Mouse (Mus musculus) MEL (cell line): ENCODE results near the gene Hoxc4. TPM values are rescaled to one million over a fixed set of nuclear protein-coding genes. Genes with fewer than 3 reads are reported as not detected.

ENCODE experiments used
- DNase-seq: peaks from one replicate; pipeline ENCODE4 v3.0.0; 2011; ENCODE audit warnings: low read depth, low spot score
- H3K27ac ChIP-seq: 2 replicates; pipeline ENCODE4 v1.5.1; 2012; ENCODE audit warnings: low read depth, mild to moderate bottlenecking, control low read depth, low read length, moderate library complexity; ENCODE audit not compliant: control insufficient read depth
- H3K27me3 ChIP-seq, 2 experiments: fragments of 150-350 bp in 1 of 2; sonication (generic) in 1 of 2; 2 replicates each; pipeline ENCODE4 v1.6.1; 2012; ENCODE audit warnings: low read length in 2 of 2, mild to moderate bottlenecking in 2 of 2, improper control_type of control experiment in 1 of 2, moderate library complexity in 1 of 2; ENCODE audit not compliant: insufficient read depth in 2 of 2, control insufficient read depth in 1 of 2
- H3K36me3 ChIP-seq, 2 experiments: 2 replicates each; pipeline ENCODE4 v1.6.1; 2012 to 2014; ENCODE audit warnings: low read length in 2 of 2, improper control_type of control experiment in 1 of 2, inconsistent platforms in 1 of 2, mild to moderate bottlenecking in 1 of 2; ENCODE audit not compliant: insufficient read depth in 2 of 2, control insufficient read depth in 1 of 2
- H3K4me1 ChIP-seq, 2 experiments: fragments of 150-350 bp in 1 of 2; sonication (generic) in 1 of 2; 2 replicates each; pipeline ENCODE4 v1.6.1; 2012; ENCODE audit warnings: low read length in 2 of 2, improper control_type of control experiment in 1 of 2, mild to moderate bottlenecking in 1 of 2; ENCODE audit not compliant: insufficient read depth in 2 of 2, control insufficient read depth in 1 of 2
- H3K4me3 ChIP-seq, 2 experiments: fragments of 150-350 bp in 1 of 2; sonication (generic) in 1 of 2; 2 replicates each; pipeline ENCODE4 v1.5.1; 2012; ENCODE audit warnings: low read depth in 2 of 2, low read length in 2 of 2, mild to moderate bottlenecking in 2 of 2, moderate library complexity in 2 of 2, control low read depth in 1 of 2, improper control_type of control experiment in 1 of 2; ENCODE audit not compliant: control insufficient read depth in 1 of 2, insufficient read depth in 1 of 2
- H3K79me2 ChIP-seq: 2 replicates; pipeline ENCODE4 v1.6.1; 2012; ENCODE audit warnings: mild to moderate bottlenecking, low read length, moderate library complexity; ENCODE audit not compliant: control insufficient read depth, poor library complexity, insufficient read depth
- H3K9ac ChIP-seq: 2 replicates; pipeline ENCODE4 v1.6.1; 2012; ENCODE audit warnings: low read depth, mild to moderate bottlenecking, control low read depth, low read length, moderate library complexity; ENCODE audit not compliant: control insufficient read depth, poor library complexity, severe bottlenecking
- H3K9me3 ChIP-seq: fragments of 150-350 bp; sonication (generic); replicated peaks from 2 replicates; pipeline ENCODE4 v1.6.1; 2012; ENCODE audit warnings: mild to moderate bottlenecking, low read length, improper control_type of control experiment, moderate library complexity; ENCODE audit not compliant: insufficient read depth
- CHD2 ChIP-seq: IDR thresholded peaks from 2 replicates; pipeline ENCODE4 v1.6.1; 2011; ENCODE audit warnings: low read length, improper control_type of control experiment
- E2F4 ChIP-seq: IDR thresholded peaks from 2 replicates; pipeline ENCODE4 v1.6.1; 2011; ENCODE audit warnings: low read depth, low read length, improper control_type of control experiment, borderline replicate concordance
- JUND ChIP-seq: IDR thresholded peaks from 2 replicates; pipeline ENCODE4 v1.6.1; 2011; ENCODE audit warnings: low read depth, mild to moderate bottlenecking, improper control_type of control experiment, low read length
- MAX ChIP-seq: IDR thresholded peaks from 2 replicates; pipeline ENCODE4 v1.6.1; 2011; ENCODE audit warnings: low read length, improper control_type of control experiment
- MEF2A ChIP-seq: IDR thresholded peaks from 2 replicates; pipeline ENCODE4 v1.6.1; 2014; ENCODE audit warnings: low read depth, mild to moderate bottlenecking, inconsistent platforms, low read length, improper control_type of control experiment; ENCODE audit not compliant: poor library complexity, insufficient replicate concordance, severe bottlenecking; ENCODE audit errors: extremely low read depth
- MYB ChIP-seq: IDR thresholded peaks from 2 replicates; pipeline ENCODE4 v1.6.1; 2011; ENCODE audit warnings: mild to moderate bottlenecking, low read depth, low read length, improper control_type of control experiment
- NRF1 ChIP-seq: IDR thresholded peaks from 2 replicates; pipeline ENCODE4 v1.6.1; 2014; ENCODE audit warnings: low read depth, mild to moderate bottlenecking, inconsistent platforms, low read length, improper control_type of control experiment, moderate library complexity; ENCODE audit not compliant: poor library complexity, insufficient read depth, severe bottlenecking
- POLR2AphosphoS5 ChIP-seq: IDR thresholded peaks from 2 replicates; pipeline ENCODE4 v1.6.1; 2012; ENCODE audit warnings: low read depth, borderline replicate concordance, mild to moderate bottlenecking, inconsistent platforms, low read length, moderate library complexity, mixed read lengths
- RAD21 ChIP-seq: IDR thresholded peaks from 2 replicates; pipeline ENCODE4 v1.6.1; 2011; ENCODE audit warnings: mild to moderate bottlenecking, low read depth, low read length, improper control_type of control experiment
- RCOR1 ChIP-seq: IDR thresholded peaks from 2 replicates; pipeline ENCODE4 v1.6.1; 2012; ENCODE audit warnings: low read depth, mild to moderate bottlenecking, inconsistent platforms, low read length, improper control_type of control experiment
- TAL1 ChIP-seq: IDR thresholded peaks from 2 replicates; pipeline ENCODE4 v1.6.1; 2012; ENCODE audit warnings: mild to moderate bottlenecking, inconsistent platforms, low read length, moderate library complexity, mixed read lengths
- TBP ChIP-seq: IDR thresholded peaks from 2 replicates; pipeline ENCODE4 v1.8.0; 2011; ENCODE audit warnings: low read depth, low read length, improper control_type of control experiment
- USF1 ChIP-seq: IDR thresholded peaks from 2 replicates; pipeline ENCODE4 v1.6.1; 2014; ENCODE audit warnings: low read depth, mild to moderate bottlenecking, inconsistent platforms, low read length, improper control_type of control experiment, moderate library complexity
- ZKSCAN1 ChIP-seq: IDR thresholded peaks from 2 replicates; pipeline ENCODE4 v1.6.1; 2012; ENCODE audit warnings: low read depth, mild to moderate bottlenecking, inconsistent platforms, low read length, improper control_type of control experiment, moderate library complexity
- ZMIZ1 ChIP-seq: IDR thresholded peaks from 2 replicates; pipeline ENCODE4 v1.6.1; 2012; ENCODE audit warnings: low read depth, mild to moderate bottlenecking, inconsistent platforms, low read length, improper control_type of control experiment, moderate library complexity
- ZNF384 ChIP-seq: IDR thresholded peaks from 2 replicates; pipeline ENCODE4 v1.6.1; 2012; ENCODE audit warnings: low read depth, mild to moderate bottlenecking, inconsistent platforms, low read length, improper control_type of control experiment
- polyA plus RNA-seq, 2 experiments: library from polyadenylated mRNA; stranded (reverse) in 1 of 2; unstranded in 1 of 2; fragments of >175 nt in 1 of 2; fragments of >200 nt in 1 of 2; gene quantifications; 2 replicates each; pipeline versions ENCODE4 v1.2.1 to v1.2.4; 2012; ENCODE audit warnings: low replicate concordance in 2 of 2, low read depth in 1 of 2; ENCODE audit not compliant: insufficient read length in 2 of 2, insufficient read depth in 1 of 2, missing spikeins in 1 of 2
- total RNA-seq: library from RNA; depleted of rRNA; stranded (reverse); fragments of 300-350 nt; gene quantifications from 2 replicates; pipeline ENCODE4 v1.2.3, GENCODE M21; 2012

The Hoxc4 gene
- total and polyA plus RNA-seq, 3 experiments: 2.6 to 9.4 TPM; not detected in 1

DNA sequence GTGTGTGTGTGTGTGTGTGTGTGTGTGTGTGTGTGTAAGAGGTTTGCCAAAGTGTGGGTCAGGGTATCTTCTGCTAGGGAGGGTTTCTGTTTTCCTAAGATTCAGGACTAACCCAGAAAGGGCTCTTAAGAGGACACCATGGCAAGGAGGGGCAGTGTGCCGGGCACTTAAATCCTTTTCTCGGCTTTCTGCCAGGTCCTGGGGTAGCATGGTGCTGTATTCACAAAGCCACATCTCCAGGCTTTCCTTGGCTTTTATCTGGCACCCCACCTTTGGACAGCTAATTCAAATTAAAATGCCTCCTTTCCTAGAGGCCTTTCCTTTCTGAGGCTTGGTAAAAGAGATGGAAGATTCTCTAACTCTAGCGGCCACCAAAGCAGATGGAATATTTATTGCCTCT lies 20.9 kb downstream of the Hoxc4 start:
- peaks cover 9% of the 10 kb centered on the region for H3K79me2 ChIP-seq
- TF ChIP-seq POLR2AphosphoS5 (no peak), ZNF384 (no peak), TAL1 (no peak), MEF2A (no peak), CHD2 (no peak), NRF1 (no peak), MYB (no peak), E2F4 (no peak), RCOR1 (no peak), MAX (no peak), ZKSCAN1 (no peak), TBP (no peak), ZMIZ1 (no peak), USF1 (no peak)
- no peak for DNase-seq
- 0 out of 4 replicates have a peak, but pooled peaks cover 0 to 9% of the 10 kb centered on the region in 2 experiments for H3K4me1 ChIP-seq
- no peak overlapping the region for H3K9ac ChIP-seq
- no peaks in the 10 kb centered on the region for H3K27me3 ChIP-seq
- H3K4me3 ChIP-seq: no peak overlapping the region
- H3K9me3 ChIP-seq: no peaks in the 10 kb centered on the region
- no peak overlapping the region for H3K27ac ChIP-seq
- peaks cover 0 to 6% of the 10 kb centered on the region in 2 experiments; a peak in 2 of 4 replicates for H3K36me3 ChIP-seq

DNA sequence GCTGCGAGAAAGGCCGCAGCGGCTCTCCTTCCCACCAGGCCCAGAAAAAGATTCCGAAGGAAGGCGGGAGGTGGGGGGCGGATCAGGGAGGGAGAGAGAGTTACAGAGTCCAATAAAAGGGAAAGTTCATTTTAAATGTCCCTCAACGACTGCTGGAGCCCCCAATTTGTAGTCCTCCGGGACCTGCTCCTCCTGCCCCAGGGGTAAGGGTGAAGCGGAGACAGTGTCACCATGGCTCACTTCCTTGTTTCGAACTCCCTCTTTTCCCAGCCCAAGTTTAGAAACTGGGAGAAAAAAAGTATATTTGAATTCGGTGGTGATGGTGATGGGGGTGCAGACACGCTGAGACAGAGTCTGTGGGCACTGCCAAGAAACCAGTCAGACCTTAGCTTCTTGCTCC lies 21.9 kb downstream of the Hoxc4 start:
- Histone ChIP-seq H3K79me2 (peaks cover 4% of the 10 kb centered on the region), H3K9ac (no peak overlapping the region), H3K4me1 (0 out of 4 replicates have a peak, but pooled peaks cover 0 to 9% of the 10 kb centered on the region in 2 experiments), H3K4me3 (no peak overlapping the region), H3K36me3 (peaks cover 0 to 6% of the 10 kb centered on the region in 2 experiments; a peak in 2 of 4 replicates), H3K27ac (no peak overlapping the region), H3K9me3 (no peaks in the 10 kb centered on the region), H3K27me3 (no peaks in the 10 kb centered on the region)
- TF ChIP-seq ZKSCAN1 (no peak), ZNF384 (no peak), RAD21 (no peak), POLR2AphosphoS5 (no peak), RCOR1 (no peak), JUND (no peak)
- no peak for DNase-seq
